Mouse (Mus musculus): ENCODE results near the gene Dlx5. TPM values are rescaled to one million over a fixed set of nuclear protein-coding genes. Genes with fewer than 3 reads are reported as not detected.

The Dlx5 gene
- total and polyA plus RNA-seq, 3 experiments, result not detected

GRCm38 (mm10) chr6:6870876-6871420 is 10.9 kb downstream of the Dlx5 start:
- Histone ChIP-seq H3K9ac (ENCODE audit: control insufficient read depth, low read depth, low read length, poor library complexity, severe bottlenecking) (no peak overlapping the region), H3K4me3 (ENCODE audit: control insufficient read depth in 1 of 2, insufficient read depth in 1 of 2, low read depth in 2 of 2, low read length in 2 of 2) (no peak overlapping the region), H3K36me3 (ENCODE audit: control insufficient read depth in 1 of 2, insufficient read depth in 2 of 2, low read length in 2 of 2) (no peaks in the 10 kb centered on the region), H3K9me3 (replicated peaks; ENCODE audit: insufficient read depth, low read length) (no peaks in the 10 kb centered on the region), H3K79me2 (ENCODE audit: control insufficient read depth, insufficient read depth, low read length, poor library complexity) (no peaks in the 10 kb centered on the region), H3K27ac (ENCODE audit: control insufficient read depth, low read depth, low read length) (no peak overlapping the region), H3K27me3 (ENCODE audit: control insufficient read depth in 1 of 2, insufficient read depth in 2 of 2, low read length in 2 of 2) (no peaks in the 10 kb centered on the region), H3K4me1 (ENCODE audit: control insufficient read depth in 1 of 2, insufficient read depth in 2 of 2, low read length in 2 of 2) (no peaks in the 10 kb centered on the region)
- no peak for DNase-seq (ENCODE audit: low read depth, low spot score)
- TF ChIP-seq POLR2A (IDR thresholded peaks at IDR 0.05; ENCODE audit: control insufficient read depth in 1 of 2, insufficient read depth in 1 of 2, low read depth in 1 of 2, low read length in 2 of 2, poor library complexity in 1 of 2), result no peak
- TF ChIP-seq KAT2A (conservative IDR thresholded peaks at IDR 0.05; ENCODE audit: low read depth, low read length), result no peak
- TF ChIP-seq POLR2AphosphoS5 (IDR thresholded peaks at IDR 0.05; ENCODE audit: borderline replicate concordance, low read depth, low read length), result no peak
- TF ChIP-seq TBP (IDR thresholded peaks at IDR 0.05; ENCODE audit: low read depth, low read length), result no peak
- TF ChIP-seq RCOR1 (IDR thresholded peaks at IDR 0.05; ENCODE audit: low read depth, low read length), result no peak
- no peak for TF ChIP-seq JUND (IDR thresholded peaks at IDR 0.05; ENCODE audit: low read depth, low read length)
- TF ChIP-seq ZKSCAN1 (IDR thresholded peaks at IDR 0.05; ENCODE audit: low read depth, low read length), result no peak

GRCm38 (mm10) chr6:6869961-6870800 is 11.7 kb downstream of the Dlx5 start:
- no peaks in the 10 kb centered on the region for H3K9me3 ChIP-seq (replicated peaks; ENCODE audit: insufficient read depth, low read length)
- no peaks in the 10 kb centered on the region for H3K79me2 ChIP-seq (ENCODE audit: control insufficient read depth, insufficient read depth, low read length, poor library complexity)
- no peaks in the 10 kb centered on the region for H3K36me3 ChIP-seq (ENCODE audit: control insufficient read depth in 1 of 2, insufficient read depth in 2 of 2, low read length in 2 of 2)
- H3K27me3 ChIP-seq (ENCODE audit: control insufficient read depth in 1 of 2, insufficient read depth in 2 of 2, low read length in 2 of 2), result no peaks in the 10 kb centered on the region
- H3K4me1 ChIP-seq (ENCODE audit: control insufficient read depth in 1 of 2, insufficient read depth in 2 of 2, low read length in 2 of 2), result no peaks in the 10 kb centered on the region
- no peak for DNase-seq (ENCODE audit: low read depth, low spot score)
- no peak for TF ChIP-seq ZC3H11A (IDR thresholded peaks at IDR 0.05; ENCODE audit: low read depth, low read length)
- no peak for TF ChIP-seq UBTF (IDR thresholded peaks at IDR 0.05; ENCODE audit: borderline replicate concordance, insufficient read depth, low read depth, low read length)
- no peak for TF ChIP-seq CHD2 (IDR thresholded peaks at IDR 0.05; ENCODE audit: low read length)
- no peak for TF ChIP-seq TAL1 (IDR thresholded peaks at IDR 0.05; ENCODE audit: low read length)
- TF ChIP-seq ETS1 (IDR thresholded peaks at IDR 0.05; ENCODE audit: low read depth, low read length), result no peak
- TF ChIP-seq GABPA (IDR thresholded peaks at IDR 0.05; ENCODE audit: low read depth, low read length), result no peak
- no peak for TF ChIP-seq MYC (IDR thresholded peaks at IDR 0.05; ENCODE audit: low read depth, low read length)
- TF ChIP-seq USF2 (IDR thresholded peaks at IDR 0.05; ENCODE audit: borderline replicate concordance in 1 of 2, insufficient read depth in 1 of 2, low read depth in 1 of 2, low read length in 2 of 2), result no peak
- no peak for TF ChIP-seq MAZ (IDR thresholded peaks at IDR 0.05; ENCODE audit: low read depth, low read length)
- no peak for TF ChIP-seq ZKSCAN1 (IDR thresholded peaks at IDR 0.05; ENCODE audit: low read depth, low read length)
- no peak for TF ChIP-seq JUND (IDR thresholded peaks at IDR 0.05; ENCODE audit: low read depth, low read length)
- no peak for TF ChIP-seq HCFC1 (IDR thresholded peaks at IDR 0.05; ENCODE audit: low read depth, low read length)
- no peak overlapping the region for H3K27ac ChIP-seq (ENCODE audit: control insufficient read depth, low read depth, low read length)
- no peak overlapping the region for H3K4me3 ChIP-seq (ENCODE audit: control insufficient read depth in 1 of 2, insufficient read depth in 1 of 2, low read depth in 2 of 2, low read length in 2 of 2)
- no peak overlapping the region for H3K9ac ChIP-seq (ENCODE audit: control insufficient read depth, low read depth, low read length, poor library complexity, severe bottlenecking)

All from MEL (cell line).